Mouse (Mus musculus): ENCODE data around the gene Fryl.
"Not testable (repeated sequence)": the region's sequence is repeated elsewhere in the genome, so short reads cannot be mapped to it uniquely, and the experiment has no call there.

Fryl gene

GRCm38 (mm10) chr5:73013611-73014287 lies 242.7 kb downstream of the Fryl start:
- DNase-seq (ENCODE audit: low read depth, low spot score), result not testable (repeated sequence)

GRCm38 (mm10) chr5:73012884-73013610 lies 243.4 kb downstream of the Fryl start:
- not testable (repeated sequence) for DNase-seq (ENCODE audit: low read depth, low spot score)

DNA sequence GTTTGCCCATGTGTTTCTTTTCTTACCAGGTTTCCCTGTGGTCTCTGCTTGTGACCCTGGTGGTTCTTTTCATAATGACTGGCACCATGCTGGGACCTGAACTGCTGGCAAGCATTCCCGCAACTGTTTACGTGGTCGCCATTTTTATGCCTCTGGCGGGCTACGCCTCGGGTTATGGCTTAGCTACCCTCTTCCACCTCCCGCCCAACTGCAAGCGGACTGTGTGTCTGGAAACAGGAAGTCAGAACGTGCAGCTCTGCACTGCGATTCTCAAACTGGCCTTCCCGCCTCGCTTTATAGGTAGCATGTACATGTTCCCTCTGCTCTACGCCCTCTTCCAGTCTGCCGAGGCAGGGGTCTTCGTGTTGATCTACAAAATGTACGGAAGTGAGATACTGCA lies 244.6 kb downstream of the Fryl start:
- not testable (repeated sequence) for DNase-seq (ENCODE audit: low read depth, low spot score)

GRCm38 (mm10) chr5:73008230-73008629 lies 248.2 kb downstream of the Fryl start:
- DNase-seq (ENCODE audit: low read depth, low spot score), result not testable (repeated sequence)

- DNase-seq (ENCODE audit: low read depth, low spot score), result no peak
Observed at GRCm38 (mm10) chr5:73007582-73007959, 248.8 kb downstream of the Fryl start.

DNA sequence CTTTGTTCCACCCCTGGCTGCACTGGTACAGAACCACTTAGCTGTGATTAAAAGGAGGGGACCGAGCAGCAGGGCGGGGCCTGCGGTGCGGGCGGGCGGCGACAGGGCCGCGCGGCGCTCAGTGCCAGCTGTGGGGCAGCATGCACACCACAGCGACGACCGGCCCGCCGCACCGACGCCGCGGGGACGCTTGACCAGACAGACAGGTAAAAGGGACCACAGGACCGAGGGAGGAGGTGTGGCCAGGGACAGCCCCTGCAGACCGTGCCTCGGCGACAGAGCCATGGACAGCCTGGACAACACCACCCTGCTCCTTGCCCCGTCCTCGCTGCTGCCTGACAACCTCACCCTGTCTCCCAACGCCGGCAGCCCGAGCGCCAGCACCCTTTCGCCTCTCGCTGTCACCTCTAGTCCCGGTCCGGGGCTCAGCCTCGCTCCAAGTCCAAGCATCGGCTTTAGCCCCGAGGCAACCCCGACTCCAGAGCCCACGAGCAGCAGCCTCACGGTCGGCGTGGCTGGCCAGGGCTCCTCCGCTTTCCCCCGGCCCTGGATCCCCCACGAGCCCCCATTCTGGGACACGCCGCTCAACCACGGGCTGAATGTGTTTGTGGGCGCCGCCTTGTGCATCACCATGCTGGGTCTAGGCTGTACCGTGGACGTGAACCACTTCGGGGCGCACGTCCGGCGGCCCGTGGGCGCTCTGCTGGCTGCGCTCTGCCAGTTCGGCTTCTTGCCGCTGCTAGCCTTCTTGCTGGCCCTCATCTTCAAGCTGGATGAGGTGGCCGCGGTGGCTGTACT lies 249.4 kb downstream of the Fryl start, which contains the start of gene Slc10a4:
Gene Slc10a4 (plus strand): TSS at position 100 of the 798 bp plus-strand sequence.
- DNase-seq (ENCODE audit: low read depth, low spot score), result peak; percentile 22

DNA sequence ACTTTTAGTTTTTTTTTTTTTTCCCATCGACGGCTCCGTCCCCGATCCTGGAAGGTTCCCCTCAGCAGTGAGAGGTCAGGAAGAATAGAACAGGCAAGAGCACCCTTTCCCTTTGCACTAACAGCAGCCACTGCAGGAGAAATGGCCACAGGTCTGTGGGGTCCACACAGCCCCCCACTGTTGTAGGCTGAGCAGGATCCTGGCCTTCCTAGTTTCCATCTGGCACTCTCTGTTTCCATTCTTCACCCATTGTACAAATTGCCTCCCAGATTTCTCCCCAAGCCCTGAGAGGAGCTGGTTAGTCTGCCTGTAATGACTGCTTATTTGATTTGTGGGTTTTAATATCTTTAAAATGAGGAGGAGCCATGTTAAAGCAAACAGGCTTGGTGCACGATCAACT lies 252.4 kb downstream of the Fryl start:
- DNase-seq (ENCODE audit: low read depth, low spot score), result no peak

GRCm38 (mm10) chr5:72998546-72998945 lies 257.9 kb downstream of the Fryl start:
- not testable (repeated sequence) for DNase-seq (ENCODE audit: low read depth, low spot score)

DNA sequence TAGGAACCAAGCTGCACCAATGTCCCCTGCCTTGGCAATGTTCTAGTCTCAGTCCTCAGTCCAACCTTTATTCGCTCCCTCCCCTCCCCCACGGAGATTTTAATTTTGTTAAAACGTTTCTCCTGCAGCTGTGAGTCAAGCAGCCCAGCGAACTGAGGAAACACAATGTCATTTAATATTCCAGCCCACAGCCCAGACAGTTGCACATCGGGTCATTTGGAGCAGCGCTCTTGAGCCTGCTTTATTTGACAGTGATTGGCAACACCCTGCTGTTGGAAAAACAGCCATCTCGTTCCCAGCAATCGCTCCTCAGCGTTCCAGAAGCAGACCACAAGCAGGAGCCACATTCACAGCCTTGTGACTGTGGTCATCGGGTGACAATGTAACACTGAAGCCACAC lies 261.0 kb downstream of the Fryl start:
- DNase-seq (ENCODE audit: low read depth, low spot score), result no peak

DNA sequence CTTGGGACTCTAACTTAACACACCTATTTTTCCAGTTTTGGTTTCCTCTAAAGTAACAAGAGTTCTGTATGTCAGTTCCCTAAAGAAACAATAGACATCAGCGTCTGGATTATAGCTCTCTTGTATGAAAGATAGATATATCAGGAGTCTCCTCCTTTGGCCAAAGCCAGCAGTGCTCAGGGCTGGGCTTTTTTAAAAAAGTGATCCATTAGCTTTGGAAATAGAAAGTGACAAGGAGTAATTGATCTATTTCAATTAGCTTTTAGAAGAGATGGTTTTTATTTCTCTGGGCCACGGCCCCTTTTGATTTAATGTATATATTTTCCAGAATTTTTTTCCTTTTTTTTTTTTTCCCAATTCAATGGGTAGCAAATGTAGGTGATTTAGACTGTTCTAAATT lies 261.5 kb downstream of the Fryl start:
- DNase-seq (ENCODE audit: low read depth, low spot score), result no peak

DNA sequence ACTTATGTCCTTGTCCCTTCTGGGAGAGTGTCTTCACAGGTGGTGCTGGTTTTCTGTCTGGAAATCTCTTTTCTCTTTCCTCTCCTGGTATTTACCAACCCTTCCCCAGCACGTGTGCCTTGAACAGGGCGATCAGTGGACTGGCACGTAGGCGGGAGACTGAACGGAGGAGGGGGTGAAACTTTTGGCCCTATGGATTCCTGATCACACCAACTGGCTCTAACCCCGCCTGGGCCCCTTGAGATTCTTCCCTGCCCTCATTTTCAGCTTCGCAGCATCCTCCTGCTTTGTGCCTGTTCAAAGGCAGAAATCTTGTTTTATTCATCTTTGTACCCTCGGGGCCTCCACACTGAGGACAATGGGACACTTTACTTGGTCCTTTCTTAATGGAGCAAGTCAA lies 262.0 kb downstream of the Fryl start:
- no peak for DNase-seq (ENCODE audit: low read depth, low spot score)

GRCm38 (mm10) chr5:72992474-72992873 lies 263.9 kb downstream of the Fryl start:
- no peak for DNase-seq (ENCODE audit: low read depth, low spot score)

GRCm38 (mm10) chr5:72989756-72990155 lies 266.7 kb downstream of the Fryl start:
- no peak for DNase-seq (ENCODE audit: low read depth, low spot score)

DNA sequence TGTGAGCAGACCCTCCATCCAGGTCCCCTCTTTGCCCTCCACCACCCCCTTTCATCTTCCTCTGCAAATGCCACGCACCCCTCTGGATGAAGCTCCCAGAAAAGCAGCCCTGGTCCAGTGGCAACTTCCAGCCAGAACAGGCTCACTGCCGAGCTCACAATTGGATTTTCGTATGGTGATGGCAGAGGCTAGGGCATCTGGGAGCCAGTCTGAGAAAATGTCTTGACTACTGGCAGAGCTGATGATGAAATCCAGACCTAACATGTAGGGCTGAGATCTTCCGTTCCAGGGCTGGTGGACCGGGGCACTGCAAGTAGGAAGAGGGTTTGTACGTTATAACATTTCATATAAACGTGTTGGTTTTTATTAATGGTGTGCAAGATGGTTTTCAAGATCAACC lies 268.6 kb downstream of the Fryl start:
- DNase-seq (ENCODE audit: low read depth, low spot score), result no peak

GRCm38 (mm10) chr5:72984091-72984490 lies 272.3 kb downstream of the Fryl start:
- DNase-seq (ENCODE audit: low read depth, low spot score), result peak; percentile 65

DNA sequence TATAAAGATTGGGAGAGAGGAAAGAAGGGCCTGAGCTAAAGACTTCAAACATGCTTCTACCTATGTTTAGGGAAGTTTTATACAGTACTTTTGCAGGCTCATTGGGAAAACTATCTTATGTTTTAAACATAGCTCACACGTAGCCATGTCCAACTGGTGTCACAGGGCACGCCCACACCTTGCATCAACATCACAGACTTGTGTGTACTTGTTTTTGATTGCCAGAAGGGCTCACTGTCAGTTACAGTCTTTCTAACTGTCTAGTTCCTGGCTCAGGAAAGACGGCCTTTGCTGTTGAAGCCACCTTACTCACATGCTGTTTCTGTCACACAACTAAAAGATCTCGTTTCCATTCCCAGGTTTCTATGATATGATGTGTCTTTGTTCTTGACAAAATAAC lies 279.9 kb downstream of the Fryl start:
- no peak for DNase-seq (ENCODE audit: low read depth, low spot score)

DNA sequence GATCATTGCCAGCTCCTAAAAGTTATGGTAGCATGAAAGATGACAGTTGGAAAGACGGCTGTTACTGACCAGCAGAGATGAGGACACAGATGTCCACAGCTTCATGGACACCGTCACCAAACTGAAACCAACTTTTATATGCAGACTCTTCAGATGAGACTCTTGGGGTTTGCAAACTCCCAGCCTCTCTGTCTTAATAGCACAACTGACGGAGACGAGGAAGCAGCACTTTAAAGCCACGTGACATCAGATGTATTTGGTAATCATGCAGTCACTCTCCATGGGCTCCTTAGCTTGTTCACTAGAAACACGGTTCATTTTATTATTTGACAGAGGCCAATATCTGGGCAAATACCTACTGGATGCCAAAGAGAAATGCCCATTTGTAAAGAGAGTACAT lies 280.4 kb downstream of the Fryl start:
- no peak for DNase-seq (ENCODE audit: low read depth, low spot score)

GRCm38 (mm10) chr5:72974602-72975001 lies 281.8 kb downstream of the Fryl start, which contains the start of gene Gm10135:
TSS of gene Gm10135 (minus strand) at chr5:72974702.
- no peak for DNase-seq (ENCODE audit: low read depth, low spot score)

DNA sequence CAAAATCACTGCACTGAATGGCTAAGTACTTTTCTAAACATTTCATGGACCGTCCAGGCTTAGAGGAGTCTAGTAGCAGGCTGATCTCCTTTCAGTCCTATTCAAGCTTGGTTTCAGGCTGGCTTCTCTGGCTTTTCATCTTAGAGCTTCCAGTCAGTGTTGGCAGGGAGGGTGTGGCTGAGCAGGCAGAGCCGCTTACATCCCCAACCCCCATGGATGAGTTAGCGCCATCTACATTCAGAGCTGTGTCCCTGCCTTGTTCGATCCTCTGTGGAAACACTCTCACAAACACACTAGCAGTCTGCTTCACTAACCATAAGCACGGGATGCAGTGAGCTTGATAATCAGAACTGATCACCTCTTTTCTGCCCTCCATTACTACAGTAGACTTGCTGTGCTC lies 283.5 kb downstream of the Fryl start:
- DNase-seq (ENCODE audit: low read depth, low spot score), result no peak

- DNase-seq (ENCODE audit: low read depth, low spot score), result no peak
Observed at GRCm38 (mm10) chr5:72972435-72972834, 284.0 kb downstream of the Fryl start.
